Mouse (Mus musculus) MEL (cell line): ENCODE results near the gene Abca12. TPM values are rescaled to one million over a fixed set of nuclear protein-coding genes. Genes with fewer than 3 reads are reported as not detected.

Experiments
- DNase-seq: peaks from one replicate; pipeline ENCODE4 v3.0.0; 2011; ENCODE audit warnings: low read depth, low spot score
- H3K27ac ChIP-seq: 2 replicates; pipeline ENCODE4 v1.5.1; 2012; ENCODE audit warnings: low read depth, mild to moderate bottlenecking, control low read depth, low read length, moderate library complexity; ENCODE audit not compliant: control insufficient read depth
- H3K27me3 ChIP-seq, 2 experiments: fragments of 150-350 bp in 1 of 2; sonication (generic) in 1 of 2; 2 replicates each; pipeline ENCODE4 v1.6.1; 2012; ENCODE audit warnings: low read length in 2 of 2, mild to moderate bottlenecking in 2 of 2, improper control_type of control experiment in 1 of 2, moderate library complexity in 1 of 2; ENCODE audit not compliant: insufficient read depth in 2 of 2, control insufficient read depth in 1 of 2
- H3K36me3 ChIP-seq, 2 experiments: 2 replicates each; pipeline ENCODE4 v1.6.1; 2012 to 2014; ENCODE audit warnings: low read length in 2 of 2, improper control_type of control experiment in 1 of 2, inconsistent platforms in 1 of 2, mild to moderate bottlenecking in 1 of 2; ENCODE audit not compliant: insufficient read depth in 2 of 2, control insufficient read depth in 1 of 2
- H3K4me1 ChIP-seq, 2 experiments: fragments of 150-350 bp in 1 of 2; sonication (generic) in 1 of 2; 2 replicates each; pipeline ENCODE4 v1.6.1; 2012; ENCODE audit warnings: low read length in 2 of 2, improper control_type of control experiment in 1 of 2, mild to moderate bottlenecking in 1 of 2; ENCODE audit not compliant: insufficient read depth in 2 of 2, control insufficient read depth in 1 of 2
- H3K4me3 ChIP-seq, 2 experiments: fragments of 150-350 bp in 1 of 2; sonication (generic) in 1 of 2; 2 replicates each; pipeline ENCODE4 v1.5.1; 2012; ENCODE audit warnings: low read depth in 2 of 2, low read length in 2 of 2, mild to moderate bottlenecking in 2 of 2, moderate library complexity in 2 of 2, control low read depth in 1 of 2, improper control_type of control experiment in 1 of 2; ENCODE audit not compliant: control insufficient read depth in 1 of 2, insufficient read depth in 1 of 2
- H3K79me2 ChIP-seq: 2 replicates; pipeline ENCODE4 v1.6.1; 2012; ENCODE audit warnings: mild to moderate bottlenecking, low read length, moderate library complexity; ENCODE audit not compliant: control insufficient read depth, poor library complexity, insufficient read depth
- H3K9ac ChIP-seq: 2 replicates; pipeline ENCODE4 v1.6.1; 2012; ENCODE audit warnings: low read depth, mild to moderate bottlenecking, control low read depth, low read length, moderate library complexity; ENCODE audit not compliant: control insufficient read depth, poor library complexity, severe bottlenecking
- H3K9me3 ChIP-seq: fragments of 150-350 bp; sonication (generic); replicated peaks from 2 replicates; pipeline ENCODE4 v1.6.1; 2012; ENCODE audit warnings: mild to moderate bottlenecking, low read length, improper control_type of control experiment, moderate library complexity; ENCODE audit not compliant: insufficient read depth
- BHLHE40 ChIP-seq: IDR thresholded peaks from 2 replicates; pipeline ENCODE4 v1.6.1; 2012; ENCODE audit warnings: low read depth, mild to moderate bottlenecking, inconsistent platforms, low read length, improper control_type of control experiment, borderline replicate concordance
- CHD1 ChIP-seq: IDR thresholded peaks from 2 replicates; pipeline ENCODE4 v1.6.1; 2012; ENCODE audit warnings: low read depth, mild to moderate bottlenecking, inconsistent platforms, low read length, improper control_type of control experiment
- CTCF ChIP-seq, 3 experiments: IDR thresholded peaks in 2 of 3; conservative IDR thresholded peaks in 1 of 3; 2 replicates each; pipeline ENCODE4 v1.5.1; 2011 to 2012; ENCODE audit warnings: low read length in 3 of 3, low read depth in 2 of 3, mild to moderate bottlenecking in 2 of 3, improper control_type of control experiment in 1 of 3, inconsistent platforms in 1 of 3, mixed read lengths in 1 of 3, moderate library complexity in 1 of 3; ENCODE audit not compliant: control insufficient read depth in 1 of 3, insufficient read depth in 1 of 3, poor library complexity in 1 of 3, severe bottlenecking in 1 of 3
- ELF1 ChIP-seq: IDR thresholded peaks from 2 replicates; pipeline ENCODE4 v1.6.1; 2014; ENCODE audit warnings: low read depth, mild to moderate bottlenecking, inconsistent platforms, low read length, improper control_type of control experiment, moderate library complexity
- EP300 ChIP-seq, 2 experiments: IDR thresholded peaks; 2 replicates each; pipeline ENCODE4 v1.6.1; 2011; ENCODE audit warnings: improper control_type of control experiment in 2 of 2, low read length in 2 of 2, low read depth in 1 of 2, mild to moderate bottlenecking in 1 of 2
- ETS1 ChIP-seq: IDR thresholded peaks from 2 replicates; pipeline ENCODE4 v1.6.1; 2012; ENCODE audit warnings: low read depth, mild to moderate bottlenecking, inconsistent platforms, low read length, improper control_type of control experiment, moderate library complexity
- GABPA ChIP-seq: IDR thresholded peaks from 2 replicates; pipeline ENCODE4 v1.6.1; 2012; ENCODE audit warnings: low read depth, mild to moderate bottlenecking, inconsistent platforms, low read length, improper control_type of control experiment, moderate library complexity
- HCFC1 ChIP-seq: IDR thresholded peaks from 2 replicates; pipeline ENCODE4 v1.6.1; 2012; ENCODE audit warnings: low read depth, mild to moderate bottlenecking, inconsistent platforms, low read length, improper control_type of control experiment, moderate library complexity
- KAT2A ChIP-seq: conservative IDR thresholded peaks from 2 replicates; pipeline ENCODE4 v1.6.1; 2012; ENCODE audit warnings: low read depth, low read length, improper control_type of control experiment, inconsistent platforms
- MAFK ChIP-seq: IDR thresholded peaks from 2 replicates; pipeline ENCODE4 v1.6.1; 2011; ENCODE audit warnings: low read depth, mild to moderate bottlenecking, low read length, improper control_type of control experiment, borderline replicate concordance
- MAX ChIP-seq: IDR thresholded peaks from 2 replicates; pipeline ENCODE4 v1.6.1; 2011; ENCODE audit warnings: low read length, improper control_type of control experiment
- MAZ ChIP-seq: IDR thresholded peaks from 2 replicates; pipeline ENCODE4 v1.6.1; 2012; ENCODE audit warnings: low read depth, mild to moderate bottlenecking, inconsistent platforms, low read length, improper control_type of control experiment
- MEF2A ChIP-seq: IDR thresholded peaks from 2 replicates; pipeline ENCODE4 v1.6.1; 2014; ENCODE audit warnings: low read depth, mild to moderate bottlenecking, inconsistent platforms, low read length, improper control_type of control experiment; ENCODE audit not compliant: poor library complexity, insufficient replicate concordance, severe bottlenecking; ENCODE audit errors: extremely low read depth
- MXI1 ChIP-seq: IDR thresholded peaks from 2 replicates; pipeline ENCODE4 v1.6.1; 2011; ENCODE audit warnings: mild to moderate bottlenecking, low read depth, low read length, improper control_type of control experiment
- POLR2AphosphoS2 ChIP-seq: IDR thresholded peaks from 2 replicates; pipeline ENCODE4 v1.6.1; 2011; ENCODE audit warnings: low read length, improper control_type of control experiment
- RAD21 ChIP-seq: IDR thresholded peaks from 2 replicates; pipeline ENCODE4 v1.6.1; 2011; ENCODE audit warnings: mild to moderate bottlenecking, low read depth, low read length, improper control_type of control experiment
- SMC3 ChIP-seq: IDR thresholded peaks from 2 replicates; pipeline ENCODE4 v1.6.1; 2011; ENCODE audit warnings: low read depth, low read length, improper control_type of control experiment
- TAL1 ChIP-seq: IDR thresholded peaks from 2 replicates; pipeline ENCODE4 v1.6.1; 2012; ENCODE audit warnings: mild to moderate bottlenecking, inconsistent platforms, low read length, moderate library complexity, mixed read lengths
- ZMIZ1 ChIP-seq: IDR thresholded peaks from 2 replicates; pipeline ENCODE4 v1.6.1; 2012; ENCODE audit warnings: low read depth, mild to moderate bottlenecking, inconsistent platforms, low read length, improper control_type of control experiment, moderate library complexity
- ZNF384 ChIP-seq: IDR thresholded peaks from 2 replicates; pipeline ENCODE4 v1.6.1; 2012; ENCODE audit warnings: low read depth, mild to moderate bottlenecking, inconsistent platforms, low read length, improper control_type of control experiment
- polyA plus RNA-seq, 2 experiments: library from polyadenylated mRNA; stranded (reverse) in 1 of 2; unstranded in 1 of 2; fragments of >175 nt in 1 of 2; fragments of >200 nt in 1 of 2; gene quantifications; 2 replicates each; pipeline versions ENCODE4 v1.2.1 to v1.2.4; 2012; ENCODE audit warnings: low replicate concordance in 2 of 2, low read depth in 1 of 2; ENCODE audit not compliant: insufficient read length in 2 of 2, insufficient read depth in 1 of 2, missing spikeins in 1 of 2
- total RNA-seq: library from RNA; depleted of rRNA; stranded (reverse); fragments of 300-350 nt; gene quantifications from 2 replicates; pipeline ENCODE4 v1.2.3, GENCODE M21; 2012

Gene Abca12
- total and polyA plus RNA-seq, 3 experiments, result not detected

GRCm38 (mm10) chr1:71413114-71413513 lies 1.6 kb downstream of the Abca12 start:
- H3K4me3 ChIP-seq, result no peak overlapping the region
- no peak for TF ChIP-seq CHD1
- no peak for TF ChIP-seq TAL1
- no peak for TF ChIP-seq RAD21
- no peak for TF ChIP-seq MAX
- no peak for TF ChIP-seq MEF2A
- TF ChIP-seq ZNF384, result no peak
- TF ChIP-seq MAFK, result no peak
- TF ChIP-seq ETS1, result no peak
- no peak for TF ChIP-seq KAT2A
- TF ChIP-seq BHLHE40, result no peak
- TF ChIP-seq MAZ, result no peak
- TF ChIP-seq ELF1, result no peak
- TF ChIP-seq, all 39 proteins: peak for 0
- Histone ChIP-seq H3K79me2 (no peaks in the 10 kb centered on the region), H3K9ac (no peak overlapping the region), H3K4me1 (no peaks in the 10 kb centered on the region), H3K36me3 (no peaks in the 10 kb centered on the region), H3K27me3 (no peaks in the 10 kb centered on the region), H3K27ac (no peak overlapping the region), H3K9me3 (no peaks in the 10 kb centered on the region)
- no peak for DNase-seq

DNA sequence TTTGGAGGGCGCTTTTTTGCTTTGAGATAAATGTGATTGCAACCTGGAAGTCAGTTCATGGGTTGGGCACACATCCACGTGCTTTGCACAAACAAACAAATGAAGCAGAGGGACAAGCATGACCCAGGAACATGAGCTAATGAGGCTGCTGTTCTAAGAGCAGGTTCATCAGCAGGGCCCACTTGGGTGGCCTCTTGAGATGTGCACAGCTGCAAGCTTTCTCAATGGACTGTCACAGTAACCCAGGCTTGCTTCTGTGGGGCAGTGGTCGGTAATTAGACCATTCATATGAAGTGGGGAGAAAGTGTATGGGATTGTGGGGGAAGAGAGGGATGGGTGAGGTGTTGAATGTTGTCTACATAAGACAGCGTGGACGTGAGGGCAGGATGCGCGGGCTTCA lies 7.0 kb downstream of the Abca12 start:
- TF ChIP-seq KAT2A (no peak), EP300 (IDR thresholded peaks at IDR 0.05; ENCODE audit: low read depth in 1 of 2, low read length in 2 of 2) (no peak), GABPA (no peak), CTCF (IDR thresholded peaks at IDR 0.05 in 2 of 3, conservative IDR thresholded peaks at IDR 0.05 in 1 of 3; ENCODE audit: control insufficient read depth in 1 of 3, insufficient read depth in 1 of 3, low read depth in 2 of 3, low read length in 3 of 3, poor library complexity in 1 of 3, severe bottlenecking in 1 of 3) (no peak), ZMIZ1 (no peak), SMC3 (no peak), HCFC1 (no peak), BHLHE40 (no peak), ZNF384 (no peak), POLR2AphosphoS2 (no peak), TAL1 (no peak), MXI1 (no peak)
- Histone ChIP-seq H3K79me2 (no peaks in the 10 kb centered on the region), H3K4me3 (no peak overlapping the region), H3K4me1 (no peaks in the 10 kb centered on the region), H3K27ac (no peak overlapping the region), H3K36me3 (no peaks in the 10 kb centered on the region), H3K9ac (no peak overlapping the region), H3K27me3 (no peaks in the 10 kb centered on the region), H3K9me3 (no peaks in the 10 kb centered on the region)
- no peak for DNase-seq
